Mouse (Mus musculus): ENCODE data around the gene Kcnk10.

The Kcnk10 gene

DNA sequence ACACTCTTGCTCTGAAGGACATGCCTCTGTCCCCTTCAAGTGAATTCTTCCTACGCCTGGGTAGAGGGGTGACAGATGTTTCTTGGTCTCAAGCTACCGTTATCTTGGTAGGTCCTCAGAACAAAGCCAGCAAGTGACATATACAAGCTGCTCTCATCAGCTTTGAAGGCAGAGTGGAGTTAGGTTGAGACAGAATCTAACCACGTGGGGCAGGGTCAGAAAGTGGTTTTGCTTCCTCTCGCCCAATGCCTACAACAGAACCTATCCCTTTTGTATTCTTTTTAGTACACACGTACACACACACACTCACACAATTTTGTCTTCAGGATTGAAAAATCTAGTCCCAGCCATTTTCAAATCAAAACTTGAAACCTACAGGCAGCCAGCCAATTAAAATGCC lies 186.8 kb downstream of the Kcnk10 start:
- DNase-seq = no peak

GRCm38 (mm10) chr12:98389618-98390017 lies 188.5 kb downstream of the Kcnk10 start:
- no peak for DNase-seq
